Comparison of ENCODE assay signal across 13 mouse cellular contexts in genomic region chrX:111052943-111053342, GRCm38 (mm10). TPM values are rescaled to one million over a fixed set of nuclear protein-coding genes. Genes with fewer than 3 reads are reported as not detected.
DNase-seq lines count a peak whose midpoint lies in the region; ATAC-seq and TF ChIP-seq lines count a peak whose summit lies in the region.
"Had no signal": no experiment of that assay in that cellular context is flagged by ENCODE, and none has a peak within 500 bp of the region (broad histone marks: within the 10 kb centered on the region; RNA-seq: fewer than 3 reads in every experiment).

No protein-coding gene starts in this region.

- no peak overlapping the region for H3K4me3 ChIP-seq in forebrain, embryonic 16.5 days (replicated peaks; ENCODE audit: low read length)
- H3K4me3 ChIP-seq in forebrain, embryonic 13.5 days: no peak overlapping the region
- H3K4me3 ChIP-seq in liver, postnatal 0 days (ENCODE audit: low read depth, low read length): no peak overlapping the region
- H3K4me3 ChIP-seq in intestine, embryonic 15.5 days (replicated peaks): no peak overlapping the region
- H3K4me3 ChIP-seq: heart, adult 2 months; hindbrain, embryonic 13.5 days had no signal

- 0 out of 2 replicates have a peak, but pooled peaks have one; percentile 31 for ATAC-seq in forebrain, embryonic 16.5 days
- ATAC-seq in forebrain, embryonic 13.5 days: no peak
- no peak for ATAC-seq in liver, postnatal 0 days
- ATAC-seq in intestine, embryonic 15.5 days: no peak

- no peaks in the 10 kb centered on the region for H3K27me3 ChIP-seq in forebrain, embryonic 16.5 days (replicated peaks; ENCODE audit: control insufficient read depth, insufficient read depth, low read length)
- no peaks in the 10 kb centered on the region for H3K27me3 ChIP-seq in forebrain, embryonic 13.5 days
- H3K27me3 ChIP-seq in liver, postnatal 0 days (ENCODE audit: insufficient read depth, low read length): no peaks in the 10 kb centered on the region
- H3K27me3 ChIP-seq in intestine, embryonic 15.5 days (replicated peaks): no peaks in the 10 kb centered on the region
- H3K27me3 ChIP-seq: hindbrain, embryonic 13.5 days had no signal

- H3K4me2 ChIP-seq in forebrain, embryonic 16.5 days (ENCODE audit: low read length): no peak overlapping the region
- no peak overlapping the region for H3K4me2 ChIP-seq in forebrain, embryonic 13.5 days
- no peak overlapping the region for H3K4me2 ChIP-seq in liver, postnatal 0 days (ENCODE audit: low read depth, low read length)
- no peak overlapping the region for H3K4me2 ChIP-seq in intestine, embryonic 15.5 days (replicated peaks)
- H3K4me2 ChIP-seq: hindbrain, embryonic 13.5 days had no signal

- 0 out of 2 replicates have a peak, but pooled peaks have one; percentile 19 for TF ChIP-seq CTCF in liver, postnatal 0 days (IDR thresholded peaks at IDR 0.05; ENCODE audit: low read depth)

- no peak overlapping the region for H3K27ac ChIP-seq in forebrain, embryonic 16.5 days (ENCODE audit: low read length)
- no peak overlapping the region for H3K27ac ChIP-seq in forebrain, embryonic 13.5 days
- no peak overlapping the region for H3K27ac ChIP-seq in liver, postnatal 0 days (ENCODE audit: low read depth)
- H3K27ac ChIP-seq in intestine, embryonic 15.5 days: no peak overlapping the region
- H3K27ac ChIP-seq: heart, adult 2 months; hindbrain, embryonic 13.5 days; liver, embryonic 14.5 days had no signal

- H3K4me1 ChIP-seq in forebrain, embryonic 16.5 days (replicated peaks; ENCODE audit: control insufficient read depth, insufficient read depth, low read length): no peaks in the 10 kb centered on the region
- no peaks in the 10 kb centered on the region for H3K4me1 ChIP-seq in forebrain, embryonic 13.5 days
- no peaks in the 10 kb centered on the region for H3K4me1 ChIP-seq in liver, postnatal 0 days (ENCODE audit: insufficient read depth)
- H3K4me1 ChIP-seq in intestine, embryonic 15.5 days (replicated peaks): no peaks in the 10 kb centered on the region
- H3K4me1 ChIP-seq: hindbrain, embryonic 13.5 days had no signal

- H3K36me3 ChIP-seq in forebrain, embryonic 16.5 days (ENCODE audit: control insufficient read depth, insufficient read depth): no peaks in the 10 kb centered on the region
- no peaks in the 10 kb centered on the region for H3K36me3 ChIP-seq in forebrain, embryonic 13.5 days (ENCODE audit: poor library complexity, severe bottlenecking)
- H3K36me3 ChIP-seq in liver, postnatal 0 days (replicated peaks; ENCODE audit: insufficient read depth, low read length): no peaks in the 10 kb centered on the region
- no peaks in the 10 kb centered on the region for H3K36me3 ChIP-seq in intestine, embryonic 15.5 days
- H3K36me3 ChIP-seq: hindbrain, embryonic 13.5 days had no signal

- TF ChIP-seq EP300 in liver, postnatal 0 days (IDR thresholded peaks at IDR 0.05; ENCODE audit: low read depth): no peak

- no peak overlapping the region for H3K9ac ChIP-seq in forebrain, embryonic 16.5 days (replicated peaks; ENCODE audit: low read depth, low read length)
- no peak overlapping the region for H3K9ac ChIP-seq in forebrain, embryonic 13.5 days
- no peak overlapping the region for H3K9ac ChIP-seq in liver, postnatal 0 days (replicated peaks)
- H3K9ac ChIP-seq in intestine, embryonic 15.5 days: no peak overlapping the region
- H3K9ac ChIP-seq: hindbrain, embryonic 13.5 days; liver, embryonic 14.5 days had no signal

- DNase-seq in liver, postnatal 0 days: no peak
- DNase-seq in liver: no peak
- DNase-seq in Muller cell, postnatal 12 days (ENCODE audit: inconsistent ontology term): peak; percentile 12
- DNase-seq in forelimb bud, embryonic 11.5 days (ENCODE audit: low read depth, low spot score): peak; percentile 0
- DNase-seq in spleen, postnatal 10 days (ENCODE audit: low spot score in 2 of 2): no peak
- DNase-seq: adrenal gland, adult 8-10 months; cerebellum, adult 11-12 months; heart, adult 2 months had no signal

- WGBS in forebrain, embryonic 16.5 days: 20% methylated on average over 3 of the region's 3 CpGs
- WGBS in forebrain, embryonic 13.5 days: 26% methylated on average over 3 of the region's 3 CpGs
- 25% methylated on average over 3 of the region's 3 CpGs for WGBS in liver, postnatal 0 days (ENCODE audit: insufficient replicate concordance)
- WGBS in intestine, embryonic 15.5 days: 29% methylated on average over 3 of the region's 3 CpGs

- H3K9me3 ChIP-seq in forebrain, embryonic 16.5 days (ENCODE audit: control insufficient read depth, low read length): no peaks in the 10 kb centered on the region
- H3K9me3 ChIP-seq in forebrain, embryonic 13.5 days (replicated peaks): no peaks in the 10 kb centered on the region
- H3K9me3 ChIP-seq in liver, postnatal 0 days (ENCODE audit: low read length): no peaks in the 10 kb centered on the region
- H3K9me3 ChIP-seq in intestine, embryonic 15.5 days: no peaks in the 10 kb centered on the region
- H3K9me3 ChIP-seq: hindbrain, embryonic 13.5 days had no signal

RNA-seq across cellular contexts. Expression of gene Cylc1, which starts 57.3 kb away (rescaled TPM):
- polyA plus RNA-seq in forebrain, embryonic 16.5 days (2015; fragmentation: Nextera tagmentation; extraction: Ambion mirVana): not detected in 2 replicates
- not detected in 2 replicates for polyA plus RNA-seq in forebrain, embryonic 13.5 days (2015; fragmentation: Nextera tagmentation; extraction: Ambion mirVana)
- polyA plus RNA-seq in liver, postnatal 0 days (2015; fragmentation: Nextera tagmentation; extraction: Ambion mirVana): not detected in 2 replicates
- not detected in 2 replicates for polyA plus RNA-seq in intestine, embryonic 15.5 days (2015; fragmentation: Nextera tagmentation; extraction: Ambion mirVana)
- polyA plus RNA-seq: heart, adult 2 months; hindbrain, embryonic 13.5 days; liver, embryonic 14.5 days had no signal

Comparison
In these comparisons a context has a peak if more than half of its experiments do, and no peak if none do; other contexts are left out.
1. DNase-seq: peak in Muller cell, postnatal 12 days (single experiment) and forelimb bud, embryonic 11.5 days (single experiment); none in liver, postnatal 0 days (single experiment), liver (single experiment) and spleen, postnatal 10 days (0 of 2).